Mouse (Mus musculus) embryonic facial prominence, embryonic 14.5 days (tissue): ENCODE measurements at regions not wholly inside any gene's neighbourhood (a gene's known extent, or its start where the extent isn't known, plus 50 kb on each side); places are given as distances from the start of the nearest gene placed in this dataset.

Experiments
- ATAC-seq: fragments of 200-750 bp; cut with Nextera tagmentation; 2 replicates; pipeline ENCODE4 v1.8.0; 2017; ENCODE audit warnings: low read depth, moderate number of reproducible peaks, moderate TSS enrichment
- DNase-seq: peaks from one replicate; pipeline ENCODE4 v3.0.0-alpha.2; 2015; ENCODE audit warnings: low spot score
- H3K27ac ChIP-seq: fragments of 300-500 bp; sonication (generic); replicated peaks from 2 replicates; pipeline ENCODE4 v1.5.1; 2014; ENCODE audit warnings: low read depth, mild to moderate bottlenecking, low read length, moderate library complexity
- H3K27me3 ChIP-seq: fragments of 300-500 bp; sonication (generic); replicated peaks from 2 replicates; pipeline ENCODE4 v1.6.1; 2014; ENCODE audit warnings: low read length; ENCODE audit not compliant: control insufficient read depth, insufficient read depth
- H3K36me3 ChIP-seq: fragments of 300-500 bp; sonication (generic); 2 replicates; pipeline ENCODE4 v1.6.1; 2014; ENCODE audit warnings: low read length, mixed read lengths; ENCODE audit not compliant: control insufficient read depth, insufficient read depth
- H3K4me1 ChIP-seq: fragments of 300-500 bp; sonication (generic); 2 replicates; pipeline ENCODE4 v1.6.1; 2014; ENCODE audit warnings: antibody characterized with exemption, low read length; ENCODE audit not compliant: control insufficient read depth, insufficient read depth
- H3K4me2 ChIP-seq: fragments of 300-500 bp; sonication (generic); 2 replicates; pipeline ENCODE4 v1.6.1; 2014; ENCODE audit warnings: low read depth, mild to moderate bottlenecking, low read length, moderate library complexity, mixed read lengths
- H3K4me3 ChIP-seq: fragments of 300-500 bp; sonication (generic); 2 replicates; pipeline ENCODE4 v1.5.1; 2014; ENCODE audit warnings: low read depth, mild to moderate bottlenecking, low read length
- H3K9ac ChIP-seq: fragments of 300-500 bp; sonication (generic); 2 replicates; pipeline ENCODE4 v1.6.1; 2014; ENCODE audit warnings: low read depth, mild to moderate bottlenecking, low read length, moderate library complexity, mixed read lengths
- H3K9me3 ChIP-seq: fragments of 300-500 bp; sonication (generic); 2 replicates; pipeline ENCODE4 v1.6.1; 2016; ENCODE audit warnings: low read length; ENCODE audit not compliant: control insufficient read depth
- WGBS: fragments of 180-500 bp; shearing (Covaris S2); extraction: QIAGEN DNeasy Blood & Tissue Kit; methylation state at CpG from one replicate; pipeline ENCODE4 v1.1.7; 2014; 5-methylcytosine and 5-hydroxymethylcytosine counted together

GRCm38 (mm10) chr8:112427721-112428389 lies 142.0 kb upstream of the Cntnap4 start:
- Histone ChIP-seq H3K9me3 (no peaks in the 10 kb centered on the region; the same call in 1 of the 2 replicates), H3K9ac (no peak overlapping the region), H3K36me3 (no peaks in the 10 kb centered on the region), H3K4me3 (no peak overlapping the region), H3K27ac (no peak overlapping the region), H3K4me2 (no peak overlapping the region), H3K27me3 (no peaks in the 10 kb centered on the region), H3K4me1 (no peaks in the 10 kb centered on the region)
- 54% methylated on average over 19 of the region's 19 CpGs for WGBS
- DNase-seq (no peak), ATAC-seq (no peak)

- H3K27ac ChIP-seq, result no peak overlapping the region
- no peaks in the 10 kb centered on the region for H3K4me1 ChIP-seq
- H3K9ac ChIP-seq, result no peak overlapping the region
- H3K27me3 ChIP-seq, result no peaks in the 10 kb centered on the region
- H3K4me2 ChIP-seq, result no peak overlapping the region
- no peak overlapping the region for H3K4me3 ChIP-seq
- DNase-seq (no peak), ATAC-seq (no peak)
- WGBS, result 87% methylated on average over 5 of the region's 5 CpGs
- no peaks in the 10 kb centered on the region for H3K36me3 ChIP-seq
- H3K9me3 ChIP-seq, result no peaks in the 10 kb centered on the region
These were observed 157.9 kb upstream of the Cntnap4 start for GRCm38 (mm10) chr8:112411968-112412367.

GRCm38 (mm10) chr8:112411213-112411612 lies 158.6 kb upstream of the Cntnap4 start:
- DNase-seq (peak; percentile 8), ATAC-seq (no peak)
- no peak overlapping the region for H3K4me3 ChIP-seq
- no peaks in the 10 kb centered on the region for H3K36me3 ChIP-seq
- H3K4me2 ChIP-seq, result no peak overlapping the region
- no peaks in the 10 kb centered on the region for H3K9me3 ChIP-seq
- H3K4me1 ChIP-seq, result no peaks in the 10 kb centered on the region
- H3K9ac ChIP-seq, result no peak overlapping the region
- WGBS, result 25% methylated on average over 6 of the region's 6 CpGs
- no peaks in the 10 kb centered on the region for H3K27me3 ChIP-seq
- H3K27ac ChIP-seq, result no peak overlapping the region

GRCm38 (mm10) chr8:112408211-112408735 lies 161.6 kb upstream of the Cntnap4 start:
- Histone ChIP-seq H3K4me1 (no peaks in the 10 kb centered on the region), H3K9ac (no peak overlapping the region), H3K4me3 (no peak overlapping the region), H3K27me3 (no peaks in the 10 kb centered on the region), H3K36me3 (no peaks in the 10 kb centered on the region), H3K9me3 (no peaks in the 10 kb centered on the region), H3K4me2 (no peak overlapping the region), H3K27ac (no peak overlapping the region)
- whole genome bisulfite sequencing, result 83% methylated on average over 9 of the region's 9 CpGs
- DNase-seq, result no peak
- ATAC-seq, result no peak

- ATAC-seq (peak; percentile 60; the same call in 1 of the 2 replicates), DNase-seq (peak; percentile 65)
- Histone ChIP-seq H3K4me2 (no peak overlapping the region), H3K9me3 (no peaks in the 10 kb centered on the region), H3K9ac (no peak overlapping the region), H3K4me3 (no peak overlapping the region), H3K4me1 (no peaks in the 10 kb centered on the region), H3K27ac (no peak overlapping the region), H3K36me3 (no peaks in the 10 kb centered on the region), H3K27me3 (no peaks in the 10 kb centered on the region)
- 12% methylated on average over 2 of the region's 2 CpGs for WGBS
These were observed 165.8 kb upstream of the Cntnap4 start for GRCm38 (mm10) chr8:112404087-112404486.

GRCm38 (mm10) chr8:112397438-112397837 lies 172.4 kb upstream of the Cntnap4 start:
- H3K36me3 ChIP-seq, result no peaks in the 10 kb centered on the region
- 25% methylated on average over 2 of the region's 2 CpGs for WGBS
- no peak for DNase-seq
- ATAC-seq, result no peak
- H3K4me2 ChIP-seq, result no peak overlapping the region
- no peak overlapping the region for H3K27ac ChIP-seq
- no peak overlapping the region for H3K4me3 ChIP-seq
- H3K9ac ChIP-seq, result no peak overlapping the region
- 0 out of 2 replicates have a peak, but pooled peaks cover 4% of the 10 kb centered on the region for H3K9me3 ChIP-seq
- no peaks in the 10 kb centered on the region for H3K4me1 ChIP-seq
- no peaks in the 10 kb centered on the region for H3K27me3 ChIP-seq

- Histone ChIP-seq H3K9ac (no peak overlapping the region), H3K4me1 (no peaks in the 10 kb centered on the region), H3K9me3 (0 out of 2 replicates have a peak, but pooled peaks cover 6% of the 10 kb centered on the region), H3K4me2 (no peak overlapping the region), H3K27ac (no peak overlapping the region), H3K36me3 (no peaks in the 10 kb centered on the region), H3K4me3 (no peak overlapping the region), H3K27me3 (no peaks in the 10 kb centered on the region)
- no peak for DNase-seq
- no peak for ATAC-seq
- WGBS, result 74% methylated on average over 4 of the region's 4 CpGs
These were observed 179.7 kb upstream of the Cntnap4 start for GRCm38 (mm10) chr8:112390108-112390507.

GRCm38 (mm10) chr8:112348323-112348722 lies 221.5 kb upstream of the Cntnap4 start:
- no peak for ATAC-seq
- DNase-seq, result peak; percentile 74
- no peak overlapping the region for H3K27ac ChIP-seq
- no peaks in the 10 kb centered on the region for H3K4me1 ChIP-seq
- peak overlapping the region; percentile 20 for H3K4me2 ChIP-seq
- WGBS, result 28% methylated on average over 5 of the region's 5 CpGs
- no peaks in the 10 kb centered on the region for H3K27me3 ChIP-seq
- no peak overlapping the region for H3K9ac ChIP-seq
- H3K36me3 ChIP-seq, result no peaks in the 10 kb centered on the region
- H3K4me3 ChIP-seq, result no peak overlapping the region
- H3K9me3 ChIP-seq, result no peaks in the 10 kb centered on the region

- Histone ChIP-seq H3K4me2 (no peak overlapping the region), H3K27ac (no peak overlapping the region), H3K9ac (no peak overlapping the region), H3K9me3 (no peaks in the 10 kb centered on the region), H3K27me3 (no peaks in the 10 kb centered on the region), H3K36me3 (no peaks in the 10 kb centered on the region), H3K4me3 (no peak overlapping the region), H3K4me1 (no peaks in the 10 kb centered on the region)
- DNase-seq (no peak), ATAC-seq (no peak)
- 77% methylated on average over 11 of the region's 11 CpGs for WGBS
These were observed 236.7 kb upstream of the Cntnap4 start for GRCm38 (mm10) chr8:112333171-112333570.
